Mouse (Mus musculus) myocyte (in vitro differentiated cells): ENCODE measurements around the gene Ensa. TPM values are rescaled to one million over a fixed set of nuclear protein-coding genes. Genes with fewer than 3 reads are reported as not detected.

ENCODE experiments used
- H3K27me3 ChIP-seq: one replicate; pipeline ENCODE4 v1.6.1; 2011; ENCODE audit not compliant: control insufficient read depth, insufficient read depth, insufficient read length
- H3K36me3 ChIP-seq: one replicate; pipeline ENCODE4 v1.6.1; 2011; ENCODE audit not compliant: control insufficient read depth, insufficient read depth
- H3K4me2 ChIP-seq: one replicate; pipeline ENCODE4 v1.6.1; 2011; ENCODE audit warnings: low read depth, control low read depth
- H3K4me3 ChIP-seq: one replicate; pipeline ENCODE4 v1.5.1; 2011; ENCODE audit warnings: mild to moderate bottlenecking, control low read depth, moderate library complexity
- H3K79me2 ChIP-seq: one replicate; pipeline ENCODE4 v1.6.1; 2011; ENCODE audit not compliant: control insufficient read depth, insufficient read depth
- H3ac ChIP-seq: one replicate; pipeline ENCODE4 v1.6.1; 2011; ENCODE audit not compliant: control insufficient read depth, insufficient read length
- CEBPB ChIP-seq: IDR thresholded peaks from 2 replicates; pipeline ENCODE4 v1.6.1; 2011; ENCODE audit warnings: mild to moderate bottlenecking, moderate library complexity; ENCODE audit not compliant: poor library complexity, insufficient read depth, severe bottlenecking
- E2F4 ChIP-seq: IDR thresholded peaks from one replicate; pipeline ENCODE4 v1.6.1; 2011; ENCODE audit warnings: mild to moderate bottlenecking, control low read depth, moderate library complexity; ENCODE audit not compliant: insufficient read depth
- MAX ChIP-seq: IDR thresholded peaks from one replicate; pipeline ENCODE4 v1.6.1; 2011; ENCODE audit warnings: low read depth, mild to moderate bottlenecking, control low read depth
- MYOD1 ChIP-seq, 3 experiments: IDR thresholded peaks; one replicate each; pipeline ENCODE4 v1.6.1; 2011; ENCODE audit warnings: control low read depth in 2 of 3, low read depth in 2 of 3, mild to moderate bottlenecking in 2 of 3, moderate library complexity in 1 of 3; ENCODE audit not compliant: insufficient read length in 2 of 3, control insufficient read depth in 1 of 3
- MYOG ChIP-seq, 3 experiments: IDR thresholded peaks; one replicate each; pipeline ENCODE4 v1.6.1; 2011; ENCODE audit warnings: control low read depth in 2 of 3, low read depth in 2 of 3, mild to moderate bottlenecking in 2 of 3; ENCODE audit not compliant: insufficient read length in 2 of 3, control insufficient read depth in 1 of 3, insufficient read depth in 1 of 3
- POLR2A ChIP-seq: IDR thresholded peaks from one replicate; pipeline ENCODE4 v1.6.1; 2011; ENCODE audit warnings: low read depth, mild to moderate bottlenecking, control low read depth, moderate library complexity; ENCODE audit not compliant: insufficient read length
- POLR2AphosphoS2 ChIP-seq: IDR thresholded peaks from one replicate; pipeline ENCODE4 v1.6.1; 2011; ENCODE audit warnings: low read depth, control low read depth; ENCODE audit not compliant: insufficient read length
- REST ChIP-seq: IDR thresholded peaks from one replicate; pipeline ENCODE4 v1.6.1; 2011; ENCODE audit warnings: mild to moderate bottlenecking, control low read depth, moderate library complexity; ENCODE audit not compliant: insufficient read depth, insufficient read length
- SRF ChIP-seq: IDR thresholded peaks from one replicate; pipeline ENCODE4 v1.6.1; 2011; ENCODE audit warnings: low read depth; ENCODE audit not compliant: control insufficient read depth, insufficient read length
- TCF12 ChIP-seq: IDR thresholded peaks from one replicate; pipeline ENCODE4 v1.6.1; 2011; ENCODE audit warnings: mild to moderate bottlenecking, control low read depth; ENCODE audit not compliant: poor library complexity, insufficient read depth, severe bottlenecking
- TCF3 ChIP-seq: IDR thresholded peaks from one replicate; pipeline ENCODE4 v1.6.1; 2011; ENCODE audit warnings: low read depth, control low read depth; ENCODE audit not compliant: insufficient read length
- USF1 ChIP-seq: IDR thresholded peaks from one replicate; pipeline ENCODE4 v1.6.1; 2011; ENCODE audit warnings: low read depth, mild to moderate bottlenecking, control low read depth, moderate library complexity
- polyA plus RNA-seq: library from polyadenylated mRNA; unstranded; fragments of >200 nt; fragmentation: generic; extraction: Trizol; gene quantifications from one replicate; pipeline ENCODE4 v1.2.1, GENCODE M21; 2012; ENCODE audit warnings: missing spikeins

The Ensa gene
- polyA plus RNA-seq, 1 experiment: 65.3 TPM

GRCm38 (mm10) chr3:95658236-95658867 lies 33.6 kb downstream of the Ensa start, which contains the start of gene Mcl1:
Gene Mcl1 (plus strand): TSS chr3:95658788.
- TF ChIP-seq POLR2AphosphoS2 (peak; percentile 100), MAX (no peak), POLR2A (peak; percentile 97), E2F4 (no peak), CEBPB (no peak), REST (peak; percentile 67), SRF (peak; percentile 100), USF1 (no peak), MYOG (IDR thresholded peaks at IDR 0.05; ENCODE audit: control insufficient read depth in 1 of 3, insufficient read depth in 1 of 3, insufficient read length in 2 of 3, low read depth in 2 of 3) (peak in 1 of 3 experiments; percentile 30), TCF12 (no peak), TCF3 (peak; percentile 5), MYOD1 (IDR thresholded peaks at IDR 0.05; ENCODE audit: control insufficient read depth in 1 of 3, insufficient read length in 2 of 3, low read depth in 2 of 3) (peak in 1 of 3 experiments; percentile 6)
- peak within 1 kb of the TSS; percentile 91 for H3ac ChIP-seq
- peaks cover 33% of the 10 kb centered on the region for H3K36me3 ChIP-seq
- peaks cover 55% of the 10 kb centered on the region for H3K79me2 ChIP-seq
- peak within 1 kb of the TSS; percentile 98 for H3K4me3 ChIP-seq
- peak within 1 kb of the TSS; percentile 99 for H3K4me2 ChIP-seq
- no peaks in the 10 kb centered on the region for H3K27me3 ChIP-seq

- peak overlapping the region; percentile 91 for H3ac ChIP-seq
- peak overlapping the region; percentile 99 for H3K4me2 ChIP-seq
- peak overlapping the region; percentile 98 for H3K4me3 ChIP-seq
- H3K27me3 ChIP-seq: no peaks in the 10 kb centered on the region
- TF ChIP-seq E2F4: no peak
- peak in 1 of 3 experiments; percentile 17 for TF ChIP-seq MYOG (IDR thresholded peaks at IDR 0.05; ENCODE audit: control insufficient read depth in 1 of 3, insufficient read depth in 1 of 3, insufficient read length in 2 of 3, low read depth in 2 of 3)
- no peak for TF ChIP-seq SRF
- peak; percentile 46 for TF ChIP-seq POLR2A
- peak; percentile 19 for TF ChIP-seq POLR2AphosphoS2
- no peak for TF ChIP-seq CEBPB
- peaks cover 62% of the 10 kb centered on the region for H3K79me2 ChIP-seq
- peaks cover 36% of the 10 kb centered on the region for H3K36me3 ChIP-seq
Observed at GRCm38 (mm10) chr3:95658868-95659712, 34.3 kb downstream of the Ensa start.

- Histone ChIP-seq H3K4me3 (peak overlapping the region; percentile 98), H3K27me3 (no peaks in the 10 kb centered on the region), H3K36me3 (peaks cover 36% of the 10 kb centered on the region), H3K79me2 (peaks cover 70% of the 10 kb centered on the region), H3ac (peak overlapping the region; percentile 91), H3K4me2 (peak overlapping the region; percentile 99)
- TF ChIP-seq MYOG (IDR thresholded peaks at IDR 0.05; ENCODE audit: control insufficient read depth in 1 of 3, insufficient read depth in 1 of 3, insufficient read length in 2 of 3, low read depth in 2 of 3) (no peak), E2F4 (no peak), MYOD1 (IDR thresholded peaks at IDR 0.05; ENCODE audit: control insufficient read depth in 1 of 3, insufficient read length in 2 of 3, low read depth in 2 of 3) (no peak), MAX (no peak), CEBPB (no peak), POLR2A (no peak), TCF3 (no peak), REST (no peak), TCF12 (no peak), POLR2AphosphoS2 (no peak), USF1 (no peak), SRF (no peak)
Observed at GRCm38 (mm10) chr3:95659948-95660347, 35.2 kb downstream of the Ensa start.

GRCm38 (mm10) chr3:95660788-95661478 lies 36.1 kb downstream of the Ensa start:
- TF ChIP-seq E2F4: no peak
- Histone ChIP-seq H3K79me2 (peaks cover 80% of the 10 kb centered on the region), H3K4me3 (peak overlapping the region; percentile 98), H3K4me2 (peak overlapping the region; percentile 99), H3K27me3 (no peaks in the 10 kb centered on the region), H3K36me3 (peaks cover 36% of the 10 kb centered on the region), H3ac (no peak overlapping the region)
